Mouse (Mus musculus) stomach, embryonic 15.5 days (tissue): ENCODE data around the gene Brsk2. TPM values are rescaled to one million over a fixed set of nuclear protein-coding genes. Genes with fewer than 3 reads are reported as not detected.

Source experiments
- ATAC-seq: fragments of 200-750 bp; cut with Nextera tagmentation; 2 replicates; pipeline ENCODE4 v1.8.0; 2017; ENCODE audit warnings: low read depth, moderate number of reproducible peaks, moderate TSS enrichment; ENCODE audit not compliant: insufficient read depth, low FRiP score
- H3K27ac ChIP-seq: fragments of 300-500 bp; sonication (generic); 2 replicates; pipeline ENCODE4 v1.5.1; 2015; ENCODE audit warnings: mild to moderate bottlenecking, inconsistent platforms
- H3K27me3 ChIP-seq: fragments of 300-500 bp; sonication (generic); replicated peaks from 2 replicates; pipeline ENCODE4 v1.6.1; 2015; ENCODE audit warnings: inconsistent platforms
- H3K36me3 ChIP-seq: fragments of 300-500 bp; sonication (generic); 2 replicates; pipeline ENCODE4 v1.6.1; 2015; ENCODE audit warnings: inconsistent platforms
- H3K4me1 ChIP-seq: fragments of 300-500 bp; sonication (generic); 2 replicates; pipeline ENCODE4 v1.6.1; 2015; ENCODE audit warnings: inconsistent platforms
- H3K4me2 ChIP-seq: fragments of 300-500 bp; sonication (generic); 2 replicates; pipeline ENCODE4 v1.6.1; 2015; ENCODE audit warnings: mild to moderate bottlenecking, inconsistent platforms
- H3K4me3 ChIP-seq: fragments of 300-500 bp; sonication (generic); replicated peaks from 2 replicates; pipeline ENCODE4 v1.5.1; 2015; ENCODE audit warnings: inconsistent platforms
- H3K9ac ChIP-seq: fragments of 300-500 bp; sonication (generic); 2 replicates; pipeline ENCODE4 v1.6.1; 2015; ENCODE audit warnings: inconsistent platforms
- H3K9me3 ChIP-seq: fragments of 300-500 bp; sonication (generic); 2 replicates; pipeline ENCODE4 v1.6.1; 2016; ENCODE audit warnings: inconsistent platforms
- WGBS: fragments of 180-500 bp; shearing (Covaris S2); methylation state at CpG from one replicate; pipeline ENCODE4 v1.1.7; 2015; 5-methylcytosine and 5-hydroxymethylcytosine counted together
- polyA plus RNA-seq: library from polyadenylated mRNA; unstranded; fragments of >200 nt; fragmentation: Nextera tagmentation; extraction: Ambion mirVana; gene quantifications from 2 replicates; pipeline ENCODE4 v1.2.1, GENCODE M21; 2015

Gene Brsk2
- polyA plus RNA-seq, 1 experiment from 2014 or later, result 1.6 TPM

DNA sequence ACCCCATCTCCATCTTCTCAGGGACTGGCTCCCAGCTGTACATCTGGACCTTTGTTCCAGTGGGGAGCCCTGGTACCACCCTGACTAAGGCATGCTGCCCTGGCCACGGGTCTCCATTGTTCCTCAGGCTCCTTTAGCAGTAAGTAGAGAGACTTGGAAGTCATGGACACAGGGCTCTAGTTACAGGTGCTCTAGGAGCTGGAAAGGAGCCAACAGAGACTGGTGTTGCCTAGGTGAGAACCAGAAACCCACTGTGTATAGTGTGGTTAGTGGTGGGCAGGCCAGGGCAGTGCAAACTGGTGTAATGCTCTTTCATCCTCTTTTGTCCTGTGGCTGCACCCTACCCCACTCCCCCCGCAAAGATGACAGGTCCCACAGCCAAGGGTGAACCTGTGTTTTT lies 41.6 kb downstream of the Brsk2 start:
- ATAC-seq, result no peak
- Histone ChIP-seq H3K4me2 (no peak overlapping the region), H3K9ac (no peak overlapping the region), H3K36me3 (no peaks in the 10 kb centered on the region), H3K4me3 (no peak overlapping the region), H3K4me1 (no peaks in the 10 kb centered on the region), H3K9me3 (no peaks in the 10 kb centered on the region), H3K27me3 (no peaks in the 10 kb centered on the region), H3K27ac (no peak overlapping the region)
- 68% methylated on average over 2 of the region's 2 CpGs for WGBS

DNA sequence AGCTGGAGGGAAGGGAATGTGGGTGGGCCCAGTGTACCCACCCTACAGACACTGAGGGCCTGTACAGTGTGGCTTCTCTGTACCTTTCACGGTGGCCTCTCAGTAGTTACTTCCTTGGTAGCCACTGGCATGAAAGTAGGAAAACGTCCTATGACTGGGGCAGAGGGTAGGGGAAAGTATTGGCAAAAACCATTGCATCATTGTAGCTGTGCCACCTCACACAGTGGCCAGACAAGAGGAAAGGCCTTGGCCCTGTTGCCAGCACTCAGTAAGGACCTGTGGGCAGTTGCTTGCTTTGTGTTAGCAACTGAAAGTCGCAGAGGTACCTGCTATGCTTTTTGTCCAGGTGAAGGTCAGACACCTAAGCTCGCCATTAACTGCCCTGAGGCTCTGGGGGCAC lies 44.6 kb downstream of the Brsk2 start:
- no peaks in the 10 kb centered on the region for H3K9me3 ChIP-seq
- no peaks in the 10 kb centered on the region for H3K36me3 ChIP-seq
- WGBS, result 81% methylated on average over 4 of the region's 4 CpGs
- no peak overlapping the region for H3K4me3 ChIP-seq
- H3K9ac ChIP-seq, result no peak overlapping the region
- no peak for ATAC-seq
- H3K27ac ChIP-seq, result no peak overlapping the region
- no peak overlapping the region for H3K4me2 ChIP-seq
- no peaks in the 10 kb centered on the region for H3K4me1 ChIP-seq
- H3K27me3 ChIP-seq, result no peaks in the 10 kb centered on the region

DNA sequence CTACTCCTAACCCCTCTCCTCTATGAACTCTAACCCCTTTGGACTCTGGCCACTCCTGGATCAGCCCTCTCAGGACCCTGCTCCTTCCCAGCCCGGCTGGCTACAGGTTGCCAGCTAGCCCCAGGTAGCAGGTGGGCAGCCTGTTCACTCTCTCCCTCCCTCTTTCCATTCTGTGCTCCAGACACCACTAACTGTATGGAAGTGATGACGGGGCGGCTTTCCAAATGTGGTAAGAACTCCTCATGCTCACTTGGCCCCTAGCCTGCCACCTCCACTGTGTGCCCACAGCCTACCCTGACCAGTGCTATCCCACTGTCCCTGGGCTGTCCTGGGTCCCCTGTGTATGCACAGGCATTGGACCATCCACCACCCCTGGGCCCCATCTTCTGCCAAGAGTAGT lies 51.1 kb downstream of the Brsk2 start:
- H3K27me3 ChIP-seq, result no peaks in the 10 kb centered on the region
- no peaks in the 10 kb centered on the region for H3K36me3 ChIP-seq
- H3K9me3 ChIP-seq, result no peaks in the 10 kb centered on the region
- no peak overlapping the region for H3K27ac ChIP-seq
- ATAC-seq, result no peak
- WGBS, result 95% methylated on average over 3 of the region's 3 CpGs
- H3K4me2 ChIP-seq, result no peak overlapping the region
- no peak overlapping the region for H3K9ac ChIP-seq
- no peaks in the 10 kb centered on the region for H3K4me1 ChIP-seq
- H3K4me3 ChIP-seq, result no peak overlapping the region

DNA sequence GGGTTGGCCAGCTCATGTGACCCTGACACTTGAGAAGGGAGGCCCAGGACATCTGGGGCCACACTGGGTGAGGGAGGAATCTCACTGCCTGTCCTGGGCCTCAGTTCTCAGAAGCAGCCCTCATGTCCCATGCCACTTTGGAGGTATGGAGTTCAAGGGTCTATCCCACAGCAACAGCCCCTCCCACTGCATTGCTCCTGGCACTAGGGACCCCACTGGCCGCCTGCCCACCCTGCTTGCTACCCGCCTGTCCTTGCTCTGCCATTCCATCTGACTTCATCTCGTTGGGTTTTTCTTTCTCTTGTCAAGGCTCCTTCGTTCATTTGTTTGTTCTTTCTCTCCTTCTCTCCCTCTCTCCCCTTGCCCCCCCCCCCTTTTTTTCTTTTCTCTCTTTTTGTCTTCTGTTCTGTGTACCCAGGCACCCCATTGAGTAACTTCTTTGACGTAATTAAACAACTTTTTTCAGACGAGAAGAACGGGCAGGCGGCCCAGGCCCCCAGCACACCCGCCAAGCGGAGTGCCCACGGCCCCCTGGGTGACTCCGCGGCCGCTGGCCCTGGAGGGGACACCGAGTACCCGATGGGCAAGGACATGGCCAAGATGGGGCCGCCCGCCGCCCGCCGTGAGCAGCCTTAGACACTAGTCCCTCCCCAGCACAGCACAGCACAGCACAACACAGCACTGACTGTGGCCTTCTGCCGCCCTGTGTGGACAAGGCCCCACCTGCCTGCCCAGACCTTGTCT lies 52.2 kb downstream of the Brsk2 start:
- no peak overlapping the region for H3K9ac ChIP-seq
- H3K9me3 ChIP-seq, result no peaks in the 10 kb centered on the region
- H3K4me1 ChIP-seq, result no peaks in the 10 kb centered on the region
- no peaks in the 10 kb centered on the region for H3K27me3 ChIP-seq
- no peak for ATAC-seq
- H3K4me3 ChIP-seq, result no peak overlapping the region
- no peaks in the 10 kb centered on the region for H3K36me3 ChIP-seq
- H3K27ac ChIP-seq, result no peak overlapping the region
- no peak overlapping the region for H3K4me2 ChIP-seq
- WGBS, result 73% methylated on average over 22 of the region's 22 CpGs

DNA sequence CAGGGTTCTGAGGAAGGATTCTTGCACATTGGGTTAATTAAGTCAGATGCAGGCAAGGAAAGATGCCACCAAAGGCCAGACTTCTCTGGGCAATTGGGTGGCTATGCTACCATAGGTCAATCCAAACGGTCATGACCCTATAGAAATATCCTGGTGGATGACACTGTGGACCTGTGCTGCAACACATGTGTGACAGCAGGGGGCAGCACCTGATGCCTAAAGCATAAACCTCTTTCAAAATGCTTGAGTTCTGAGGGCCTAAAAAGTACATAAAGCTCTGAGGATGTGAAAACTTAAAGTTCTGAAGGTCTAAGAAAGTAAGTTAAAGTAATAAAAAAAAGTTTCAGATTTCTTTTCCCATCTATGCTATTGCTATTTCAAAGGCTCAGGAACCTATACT lies 67.0 kb downstream of the Brsk2 start:
- no peak overlapping the region for H3K27ac ChIP-seq
- no peak overlapping the region for H3K4me2 ChIP-seq
- H3K27me3 ChIP-seq, result no peaks in the 10 kb centered on the region
- H3K9me3 ChIP-seq, result no peaks in the 10 kb centered on the region
- H3K4me3 ChIP-seq, result no peak overlapping the region
- 0 out of 2 replicates have a peak, but pooled peaks cover 3% of the 10 kb centered on the region for H3K4me1 ChIP-seq
- H3K9ac ChIP-seq, result no peak overlapping the region
- no peaks in the 10 kb centered on the region for H3K36me3 ChIP-seq
- no peak for ATAC-seq
- 54% methylated on average over 1 of the region's 1 CpGs for WGBS

- Histone ChIP-seq H3K4me3 (no peak overlapping the region), H3K4me2 (no peak overlapping the region), H3K4me1 (0 out of 2 replicates have a peak, but pooled peaks cover 3% of the 10 kb centered on the region), H3K9me3 (no peaks in the 10 kb centered on the region), H3K9ac (no peak overlapping the region), H3K27me3 (no peaks in the 10 kb centered on the region), H3K27ac (no peak overlapping the region), H3K36me3 (no peaks in the 10 kb centered on the region)
- no peak for ATAC-seq
- 56% methylated on average over 2 of the region's 2 CpGs for WGBS
Observed at GRCm38 (mm10) chr7:142019699-142020098, 70.1 kb downstream of the Brsk2 start.

DNA sequence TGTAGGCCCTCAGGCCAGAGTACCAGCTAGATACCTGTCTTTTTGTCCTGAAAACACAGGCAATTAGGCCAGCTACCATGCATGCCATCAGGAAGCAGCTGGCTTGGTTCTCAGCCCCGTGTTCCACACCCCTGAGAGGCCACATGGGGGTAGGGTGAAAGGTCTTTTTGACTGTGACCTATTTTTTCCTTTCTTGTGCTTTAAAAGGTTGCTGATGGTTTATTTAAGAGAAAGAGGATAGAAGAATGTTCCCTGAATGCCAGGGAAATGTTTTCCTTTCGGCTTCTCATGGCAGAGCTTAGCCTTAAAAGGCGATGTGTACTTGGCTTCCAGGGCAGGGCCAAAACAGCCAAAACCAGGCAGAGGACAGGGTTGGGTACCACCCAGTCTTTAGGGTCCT lies 71.3 kb downstream of the Brsk2 start:
- H3K4me2 ChIP-seq, result no peak overlapping the region
- no peaks in the 10 kb centered on the region for H3K9me3 ChIP-seq
- no peaks in the 10 kb centered on the region for H3K36me3 ChIP-seq
- no peaks in the 10 kb centered on the region for H3K27me3 ChIP-seq
- H3K27ac ChIP-seq, result peak overlapping the region; percentile 74
- H3K9ac ChIP-seq, result no peak overlapping the region
- H3K4me3 ChIP-seq, result no peak overlapping the region
- 39% methylated on average over 3 of the region's 3 CpGs for WGBS
- ATAC-seq, result peak; percentile 33; the same call in 1 of the 2 replicates
- H3K4me1 ChIP-seq, result peaks cover 11% of the 10 kb centered on the region

- peaks cover 24% of the 10 kb centered on the region for H3K4me1 ChIP-seq
- no peaks in the 10 kb centered on the region for H3K36me3 ChIP-seq
- no peak overlapping the region for H3K4me3 ChIP-seq
- no peak overlapping the region for H3K4me2 ChIP-seq
- H3K9ac ChIP-seq, result no peak overlapping the region
- no peak for ATAC-seq
- H3K9me3 ChIP-seq, result no peaks in the 10 kb centered on the region
- no peaks in the 10 kb centered on the region for H3K27me3 ChIP-seq
- WGBS, result 38% methylated on average over 2 of the region's 2 CpGs
- H3K27ac ChIP-seq, result peak overlapping the region; percentile 69
Observed at GRCm38 (mm10) chr7:142025196-142025595, 75.6 kb downstream of the Brsk2 start.

DNA sequence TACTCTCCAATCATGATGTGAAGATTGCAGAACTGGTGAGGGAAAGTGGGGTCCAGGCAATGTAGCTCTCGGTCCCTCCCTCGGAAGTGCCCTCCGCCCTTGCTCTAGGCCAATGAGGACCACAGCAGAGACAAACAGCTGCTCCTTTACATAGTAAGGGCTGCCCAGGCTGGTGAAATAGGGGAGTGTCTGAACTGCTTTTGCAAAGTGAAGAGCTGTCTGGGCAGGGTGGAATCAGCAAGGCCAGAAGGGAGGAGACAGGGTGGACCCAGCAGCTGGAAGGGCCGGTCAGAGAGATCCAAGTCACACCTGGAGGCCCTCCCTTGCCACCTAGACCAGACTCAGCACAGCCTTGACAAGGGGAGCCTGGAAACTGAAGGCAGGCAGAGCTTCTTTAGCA lies 76.4 kb downstream of the Brsk2 start:
- no peaks in the 10 kb centered on the region for H3K9me3 ChIP-seq
- no peaks in the 10 kb centered on the region for H3K27me3 ChIP-seq
- no peak overlapping the region for H3K4me2 ChIP-seq
- no peaks in the 10 kb centered on the region for H3K36me3 ChIP-seq
- peak; percentile 61; the same call in 1 of the 2 replicates for ATAC-seq
- no peak overlapping the region for H3K4me3 ChIP-seq
- H3K9ac ChIP-seq, result no peak overlapping the region
- peak overlapping the region; percentile 69 for H3K27ac ChIP-seq
- 55% methylated on average over 4 of the region's 4 CpGs for WGBS
- peaks cover 24% of the 10 kb centered on the region for H3K4me1 ChIP-seq

DNA sequence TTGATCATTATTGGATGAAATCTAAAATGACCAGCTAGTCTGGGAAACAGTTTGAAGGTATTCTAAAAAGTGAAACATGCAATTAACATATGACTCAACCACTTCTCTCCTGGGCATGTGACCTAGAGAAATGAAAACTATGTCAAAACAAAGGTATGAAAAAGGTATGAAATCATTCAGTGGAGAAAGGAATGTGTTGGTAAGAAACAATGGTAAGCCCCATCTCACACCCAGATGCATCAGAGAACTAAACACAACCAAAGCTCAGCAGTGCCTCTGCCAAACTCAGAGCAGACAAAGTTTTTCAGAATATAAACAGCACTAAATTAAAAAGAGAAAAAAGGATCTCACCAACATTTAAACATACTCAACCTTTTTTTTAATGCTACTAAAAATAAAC lies 80.5 kb downstream of the Brsk2 start:
- Histone ChIP-seq H3K4me3 (no peak overlapping the region), H3K4me2 (no peak overlapping the region), H3K36me3 (no peaks in the 10 kb centered on the region), H3K27ac (no peak overlapping the region), H3K27me3 (no peaks in the 10 kb centered on the region), H3K9ac (no peak overlapping the region), H3K9me3 (no peaks in the 10 kb centered on the region), H3K4me1 (peaks cover 24% of the 10 kb centered on the region)
- ATAC-seq, result no peak

DNA sequence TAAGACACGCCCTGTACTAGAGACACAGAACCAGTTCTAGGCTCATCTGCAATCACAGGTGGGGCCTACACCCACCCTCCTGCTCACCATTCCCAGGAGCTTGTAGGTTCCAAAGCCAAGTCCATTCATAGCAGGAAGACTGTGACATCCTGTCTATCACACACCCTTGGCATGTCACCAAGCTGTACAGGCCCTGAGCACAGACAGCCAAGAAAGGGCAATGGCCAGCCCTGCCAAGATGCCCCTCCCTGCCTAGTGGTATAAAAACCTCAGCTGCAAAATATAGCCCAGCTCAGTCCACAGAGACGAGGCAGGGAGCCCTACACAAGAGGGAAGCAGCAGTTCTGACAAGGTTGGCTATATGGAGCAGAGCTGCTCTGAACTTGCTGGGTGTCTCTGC lies 84.6 kb downstream of the Brsk2 start:
- Histone ChIP-seq H3K4me1 (peaks cover 4% of the 10 kb centered on the region; the same call in 1 of the 2 replicates), H3K27ac (no peak overlapping the region), H3K9me3 (no peaks in the 10 kb centered on the region), H3K9ac (no peak overlapping the region), H3K27me3 (no peaks in the 10 kb centered on the region), H3K36me3 (no peaks in the 10 kb centered on the region), H3K4me2 (no peak overlapping the region), H3K4me3 (no peak overlapping the region)
- WGBS, result 62% methylated on average over 2 of the region's 2 CpGs
- ATAC-seq, result no peak

DNA sequence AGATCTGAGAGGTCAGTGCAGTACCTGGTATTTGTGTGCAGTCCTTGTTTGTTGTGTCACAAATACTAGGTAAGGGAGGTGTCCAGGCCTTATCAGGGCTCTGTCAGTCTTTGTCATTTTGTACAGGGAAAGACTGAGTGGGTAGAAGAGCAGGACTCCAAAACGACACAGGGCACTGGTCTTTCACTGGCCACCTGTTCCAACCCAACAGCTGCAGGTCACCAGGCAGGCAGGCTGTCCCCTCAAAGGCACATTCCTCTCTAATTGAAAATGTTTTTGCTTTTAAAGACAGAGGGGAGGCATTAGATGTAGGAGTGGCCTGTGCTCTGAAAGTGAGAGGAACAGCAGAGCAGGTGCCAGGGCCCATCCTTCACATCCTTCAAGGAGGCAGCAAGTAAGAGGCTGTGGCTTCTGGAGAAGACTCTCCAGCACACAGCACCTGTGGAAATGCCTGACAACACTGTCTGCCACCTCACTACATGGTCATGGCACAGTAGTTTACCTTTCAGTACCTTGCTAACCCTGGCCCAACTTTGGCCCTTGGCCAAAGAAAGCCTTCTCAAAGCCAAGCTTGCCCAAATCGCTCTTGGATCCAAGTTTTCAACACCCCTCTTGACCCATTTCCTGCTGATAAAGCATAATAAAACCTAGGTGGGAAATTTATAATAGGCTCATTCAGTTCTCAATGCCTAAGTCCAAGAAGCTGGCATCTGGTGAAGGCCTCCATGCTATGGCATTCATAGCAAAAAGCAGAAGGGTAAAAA lies 85.7 kb downstream of the Brsk2 start:
- WGBS, result 63% methylated on average over 2 of the region's 2 CpGs
- Histone ChIP-seq H3K9ac (no peak overlapping the region), H3K27me3 (no peaks in the 10 kb centered on the region), H3K36me3 (no peaks in the 10 kb centered on the region), H3K4me3 (no peak overlapping the region), H3K27ac (no peak overlapping the region), H3K4me2 (no peak overlapping the region), H3K4me1 (peaks cover 4% of the 10 kb centered on the region; the same call in 1 of the 2 replicates), H3K9me3 (no peaks in the 10 kb centered on the region)
- no peak for ATAC-seq
